Mouse (Mus musculus): ENCODE measurements at regions not wholly inside any gene's neighbourhood (a gene's known extent, or its start where the extent isn't known, plus 50 kb on each side); places are given as distances from the start of the nearest gene placed in this dataset.
A peak's percentile ranks its signal among the peaks of the same experiment; 100 is the strongest.

DNA sequence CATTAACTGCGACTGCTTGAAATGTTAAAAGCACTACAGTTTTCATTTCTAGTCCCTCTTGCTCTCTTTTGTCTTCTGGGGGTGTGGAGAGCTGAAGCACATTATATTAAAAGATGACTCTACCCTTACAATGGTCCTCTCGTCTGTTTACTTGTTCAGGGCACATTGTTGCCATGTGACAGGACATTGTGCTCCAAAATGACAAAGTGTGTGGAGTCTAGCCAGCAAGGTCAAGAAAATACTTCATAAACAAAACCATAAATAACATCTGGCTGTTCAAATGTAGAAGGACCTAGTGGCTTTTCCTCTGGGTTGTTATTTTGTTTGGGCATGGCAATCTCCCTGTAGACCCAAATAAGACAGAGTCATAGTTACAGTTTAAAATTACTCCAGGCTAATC is 95.1 kb upstream of the Prep start:
- intact Hi-C loops (cut with DNase I): no loop called here
- no peak for DNase-seq

DNA sequence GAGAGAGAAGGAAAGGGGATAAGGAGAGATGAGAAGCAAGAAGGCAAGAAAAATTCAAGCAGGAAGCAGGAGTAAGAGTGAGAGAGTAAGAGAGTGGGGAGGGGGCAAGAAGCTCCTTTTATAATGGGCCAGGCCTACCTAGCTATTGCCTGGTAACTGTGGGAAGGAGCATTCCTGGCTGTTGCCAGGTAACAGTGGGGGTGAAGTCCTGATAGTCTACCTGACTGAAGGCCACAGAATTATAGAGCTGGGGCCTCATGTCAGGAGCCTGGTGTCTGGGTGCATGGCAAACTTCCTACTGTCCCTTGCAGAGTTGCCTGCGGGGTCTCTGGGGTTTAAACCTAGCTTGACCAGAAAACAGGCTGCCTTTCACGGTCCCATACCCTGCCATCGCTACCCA is 107.0 kb upstream of the Prep start:
- intact Hi-C loops (cut with DNase I): no loop called here
- DNase-seq: no peak

DNA sequence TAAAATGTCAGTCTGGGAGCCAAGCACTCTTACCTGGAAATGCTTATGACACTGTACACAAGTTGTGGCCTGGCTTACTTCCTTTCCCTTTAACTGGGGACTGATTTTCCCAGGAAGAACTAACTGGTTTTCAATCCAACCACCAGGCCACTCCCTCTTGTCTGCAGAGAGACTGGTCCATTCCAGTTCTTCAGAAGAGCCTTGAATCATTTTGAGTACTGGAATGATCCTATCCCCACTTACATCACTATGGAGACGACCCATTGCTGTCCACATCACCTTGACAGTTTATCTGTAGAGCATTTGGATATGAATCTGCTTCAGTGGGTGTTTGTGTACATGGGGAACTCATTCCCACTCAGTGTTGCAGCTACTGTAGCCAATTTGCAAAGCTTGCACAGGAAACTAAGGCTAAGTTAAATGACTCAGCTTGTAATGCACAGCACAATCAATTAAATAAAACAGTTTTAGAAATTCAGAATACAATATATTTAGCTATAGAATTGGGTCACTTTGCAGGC is 121.7 kb upstream of the Prep start:
- intact Hi-C loops (cut with DNase I): no loop called here
- DNase-seq: no peak

DNA sequence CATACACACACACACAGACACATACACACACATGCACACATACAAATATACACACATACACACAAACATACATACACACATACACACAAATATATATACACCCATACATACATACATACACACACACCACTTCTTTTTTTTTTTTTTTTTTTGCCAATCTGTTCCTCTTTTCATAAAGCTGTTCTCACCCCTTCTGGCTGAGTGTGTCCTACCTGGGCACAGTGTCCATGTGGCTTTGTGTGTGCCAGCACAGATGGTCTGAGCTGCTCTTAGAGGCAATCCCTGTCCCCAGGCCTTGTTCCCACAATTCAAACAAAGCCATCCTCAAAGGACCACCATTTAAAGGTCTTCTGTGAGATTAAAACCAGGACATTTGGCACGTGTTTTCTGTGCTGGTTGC is 127.6 kb upstream of the Prep start:
- DNase-seq: no peak
- intact Hi-C loops (cut with DNase I): no loop called here

DNA sequence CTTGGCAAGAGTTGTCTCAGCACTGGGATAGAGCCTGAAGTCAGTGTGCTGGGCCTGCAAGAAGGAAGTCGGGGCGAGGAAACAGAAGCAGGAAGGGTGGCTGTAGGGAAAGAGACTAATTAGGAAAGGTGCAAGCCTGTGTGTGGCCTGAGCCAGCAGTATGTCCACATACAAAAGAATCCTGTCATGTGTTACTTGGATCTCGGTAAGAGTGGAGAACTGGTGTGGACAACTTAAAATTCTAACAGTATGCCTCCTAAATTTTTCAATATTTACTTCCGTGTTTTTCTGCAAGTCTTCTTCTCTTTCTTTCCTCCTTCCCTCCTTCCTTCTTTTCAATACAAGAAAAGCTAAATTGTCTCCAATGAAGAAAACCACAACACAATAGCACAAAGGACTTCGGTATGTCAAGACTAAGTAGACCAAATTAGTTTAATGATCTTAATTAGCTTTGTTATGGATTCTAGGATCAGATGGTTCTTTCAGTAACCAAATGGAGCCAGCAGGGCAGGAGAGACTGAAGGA is 130.0 kb upstream of the Prep start:
- no peak for DNase-seq
- intact Hi-C loops (cut with DNase I): no loop called here

DNA sequence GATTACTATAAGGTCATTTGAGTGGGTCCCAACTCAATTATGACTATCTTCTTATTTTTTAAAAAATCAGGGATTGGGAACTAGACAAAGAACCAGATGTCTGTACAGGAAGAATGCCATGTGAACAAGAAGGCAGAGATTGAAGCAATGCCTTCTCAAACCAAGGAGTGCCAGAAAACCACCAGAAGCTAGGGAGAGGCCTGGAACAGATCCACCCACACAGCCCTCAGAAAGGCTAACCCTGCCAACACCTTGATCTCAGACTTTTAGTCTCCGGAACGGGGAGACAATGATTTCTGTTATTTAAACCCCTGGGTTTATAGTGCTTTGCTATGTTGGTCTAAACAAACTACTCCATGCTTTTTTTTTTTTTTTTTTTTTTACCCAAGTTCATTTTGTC is 136.2 kb upstream of the Prep start:
- intact Hi-C loops (cut with DNase I): no loop called here
- no peak for DNase-seq

DNA sequence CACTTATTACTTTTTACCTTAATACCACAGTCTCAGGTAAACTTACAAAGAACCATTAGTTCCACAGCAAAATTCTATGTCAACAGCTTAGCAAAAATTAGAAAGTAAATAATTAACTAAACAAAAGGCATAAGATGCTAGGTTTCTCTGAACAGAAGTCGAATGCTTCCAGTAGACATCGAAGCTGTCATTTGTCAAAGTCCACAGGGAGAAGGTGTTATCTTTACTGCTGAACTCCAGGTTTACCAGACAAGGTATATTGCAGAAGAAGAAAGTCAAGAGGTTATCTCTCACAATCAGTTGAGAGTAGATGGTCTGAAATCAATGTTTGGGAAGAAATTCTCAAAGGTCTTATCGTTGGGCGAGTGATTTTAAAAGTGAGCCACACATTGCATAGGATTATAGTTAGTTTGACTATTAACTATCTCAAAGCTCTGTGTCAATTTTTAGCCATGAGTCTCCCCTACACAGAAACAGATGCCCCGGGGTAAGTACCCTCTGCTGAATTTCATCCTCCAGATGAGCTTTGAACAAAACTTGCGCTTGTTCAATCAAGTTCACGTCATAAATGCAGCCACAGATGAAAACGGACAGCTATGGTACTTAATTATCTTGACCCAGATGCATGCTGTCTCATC is 153.1 kb upstream of the Prep start:
- intact Hi-C loops (cut with DNase I): no loop called here
- no peak for DNase-seq

DNA sequence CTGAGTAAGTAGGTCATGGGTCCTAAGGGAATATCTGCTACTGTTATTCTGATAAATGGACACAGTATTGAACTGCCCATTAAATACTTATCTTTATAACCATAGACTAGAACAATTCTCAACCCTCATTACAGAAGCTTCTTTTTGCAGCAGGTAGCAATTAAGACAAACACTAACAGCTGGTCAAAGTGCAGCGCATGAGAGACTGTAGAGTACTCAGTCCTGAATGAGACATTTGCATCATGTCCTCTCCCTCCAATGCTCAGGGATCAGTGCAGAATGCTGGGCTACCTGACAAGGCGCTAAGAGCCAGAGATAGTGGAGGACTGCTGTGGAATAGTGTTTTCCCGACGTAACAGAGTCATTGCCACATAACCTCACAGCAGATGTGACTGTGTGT is 162.5 kb upstream of the Prep start:
- no peak for DNase-seq
- intact Hi-C loops (cut with DNase I): no loop called here

DNA sequence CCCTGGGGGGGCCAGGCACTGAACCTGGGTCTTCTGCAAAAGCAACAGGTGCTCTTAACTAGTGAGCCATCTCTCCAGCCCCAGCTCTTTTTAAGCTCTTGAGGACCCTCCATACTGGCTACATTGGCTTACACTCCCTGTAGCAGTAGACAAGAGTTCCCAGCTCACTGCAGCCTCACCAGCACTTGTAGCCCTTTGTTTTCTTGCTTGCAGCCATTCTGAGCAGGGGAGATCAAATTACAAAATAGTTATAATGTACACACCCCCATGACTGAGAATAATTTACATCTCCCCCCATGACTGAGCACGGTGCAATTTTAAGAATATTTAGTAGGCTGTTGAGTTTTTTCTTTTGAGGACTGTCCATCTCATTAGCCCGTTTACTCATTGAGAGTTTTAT is 165.8 kb upstream of the Prep start:
- no peak for DNase-seq

DNA sequence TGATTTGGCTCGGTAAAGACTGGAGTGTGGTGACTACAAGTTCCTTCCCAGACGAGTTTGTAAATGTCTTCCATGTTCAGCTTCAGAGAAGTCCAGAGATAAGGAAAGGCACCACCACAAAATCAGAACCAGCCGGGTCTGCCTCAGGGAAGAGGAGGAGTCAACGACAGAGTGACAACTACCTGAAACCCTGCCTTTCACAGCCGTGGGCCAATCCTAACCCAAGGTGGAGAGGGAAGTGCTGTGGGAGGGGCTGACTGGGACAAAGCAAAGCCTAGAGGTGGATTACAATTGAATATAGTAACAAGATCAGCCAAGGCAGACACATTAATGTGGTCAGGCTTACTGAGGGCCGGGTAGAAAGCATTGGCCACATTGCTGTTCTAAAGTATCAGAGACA is 174.9 kb upstream of the Prep start:
- DNase-seq: no peak
- intact Hi-C loops (cut with DNase I): no loop called here

More for the DNA sequence above, 165.8 kb upstream of the Prep start:
- intact Hi-C loops (cut with DNase I): no loop called here

DNA sequence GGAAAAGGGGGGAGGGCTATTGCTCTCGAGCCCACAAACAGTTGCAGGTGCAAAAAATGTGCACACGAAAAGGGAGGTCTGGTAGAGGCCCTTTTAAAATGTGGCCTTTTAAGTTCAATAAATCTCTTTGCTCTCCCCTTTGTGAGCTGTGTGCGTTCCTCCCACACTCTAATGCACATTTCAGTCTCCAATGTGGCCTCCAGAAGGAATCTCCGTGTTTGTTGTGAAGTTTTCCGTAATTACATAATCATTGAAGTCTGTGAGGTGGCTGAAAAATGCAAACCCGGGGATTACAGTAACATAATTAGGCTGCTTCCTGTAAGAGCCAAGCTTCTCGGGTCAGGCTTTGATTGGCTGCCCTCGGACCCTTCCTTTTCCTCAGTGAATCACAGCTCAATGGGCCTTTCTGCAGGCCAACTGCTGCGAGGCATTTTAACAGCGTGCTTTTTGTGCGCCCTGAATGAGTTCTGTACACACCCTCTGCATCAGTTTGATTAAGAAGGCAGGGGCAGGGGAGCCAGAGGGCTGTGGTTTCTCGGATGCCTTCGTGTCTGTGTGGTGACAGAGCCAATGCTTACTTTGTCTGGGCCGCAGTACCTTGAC is 179.8 kb upstream of the Prep start:
- DNase-seq: no peak
- intact Hi-C loops (cut with DNase I): loop anchor here (10.0 kb wide), 1 partner anchor 108 kb away; no protein-coding TSS in a partner anchor

DNA sequence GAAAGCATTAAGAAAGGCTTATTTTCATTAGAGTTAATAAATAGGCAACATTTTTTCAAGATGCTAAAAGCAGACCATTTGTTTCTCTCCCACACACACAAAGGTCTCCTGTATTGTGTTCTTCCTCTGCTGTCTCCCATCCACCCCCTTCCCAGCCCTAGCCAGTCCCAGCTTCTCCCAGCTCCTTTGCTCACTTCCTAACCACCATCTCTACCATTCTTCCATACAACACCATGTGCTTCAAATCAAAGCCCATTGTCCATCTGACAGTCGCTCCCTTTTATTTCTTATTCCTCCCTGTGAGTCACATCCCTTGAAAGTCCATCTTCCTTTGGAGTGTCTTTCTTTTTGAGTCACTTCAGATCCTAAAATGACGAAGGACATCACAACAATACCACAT is 185.0 kb upstream of the Prep start:
- intact Hi-C loops (cut with DNase I): loop anchor here (5.0 to 10.0 kb wide), 2 partner anchors 113 to 380 kb away; no protein-coding TSS in a partner anchor
- no peak for DNase-seq

DNA sequence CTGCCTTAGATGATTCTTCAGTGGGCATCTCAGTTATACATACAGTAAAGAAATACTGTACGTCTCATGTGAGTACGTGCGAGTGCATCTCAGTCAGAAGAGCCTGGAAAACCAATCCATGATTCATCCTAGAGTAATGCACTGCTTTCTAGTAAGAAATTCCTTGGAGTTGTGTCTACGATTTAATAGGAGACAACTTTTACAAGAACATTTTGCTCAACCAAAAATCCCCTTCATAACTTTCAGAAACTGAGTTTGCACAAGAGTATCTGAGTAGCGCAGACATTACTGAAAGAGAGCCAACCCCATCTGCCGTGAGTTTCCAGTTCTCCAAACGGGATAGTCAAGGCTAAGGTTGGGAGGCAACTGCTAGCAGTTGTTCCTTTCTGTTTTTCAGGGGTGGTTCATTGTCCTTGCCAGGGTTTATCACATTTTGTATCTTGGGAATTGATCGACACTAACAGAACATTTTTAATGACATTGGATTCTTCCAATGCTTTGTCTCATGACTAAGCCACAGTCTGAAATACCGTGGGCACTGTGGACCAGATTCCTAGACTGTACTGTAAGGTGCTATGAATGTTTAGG is 189.8 kb upstream of the Prep start:
- no peak for DNase-seq
- intact Hi-C loops (cut with DNase I): no loop called here

DNA sequence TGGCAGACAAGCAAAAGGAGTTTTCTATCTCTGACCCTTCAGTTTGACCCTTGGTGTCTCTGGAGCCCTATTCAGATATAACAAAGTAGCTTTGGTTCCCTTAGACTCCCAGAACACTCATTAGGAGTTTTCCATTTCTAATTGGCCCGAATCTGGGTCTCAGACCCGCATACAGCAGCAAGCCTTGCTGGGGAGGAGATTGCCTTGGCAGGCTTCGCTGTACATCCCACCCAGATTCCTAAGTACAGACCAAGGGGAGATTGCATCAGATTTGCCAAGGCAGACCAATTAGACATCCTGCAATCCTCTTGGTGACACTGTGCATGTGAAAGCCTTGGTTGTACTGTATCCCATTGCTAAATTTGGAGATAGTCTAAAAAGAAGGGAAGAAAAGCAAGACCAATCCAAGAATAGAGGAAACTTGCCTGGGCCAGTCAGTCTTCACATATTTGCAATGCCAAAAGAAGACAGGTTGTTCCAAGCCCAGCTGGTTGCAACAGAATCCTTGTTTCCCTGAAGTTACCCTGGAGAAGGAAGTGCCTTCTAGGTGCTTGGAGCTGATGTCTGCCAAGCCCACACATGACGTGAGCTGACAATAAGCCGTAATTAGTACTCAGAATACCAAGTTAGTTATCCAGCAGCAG is 193.2 kb upstream of the Prep start:
- DNase-seq: no peak
- intact Hi-C loops (cut with DNase I): no loop called here

DNA sequence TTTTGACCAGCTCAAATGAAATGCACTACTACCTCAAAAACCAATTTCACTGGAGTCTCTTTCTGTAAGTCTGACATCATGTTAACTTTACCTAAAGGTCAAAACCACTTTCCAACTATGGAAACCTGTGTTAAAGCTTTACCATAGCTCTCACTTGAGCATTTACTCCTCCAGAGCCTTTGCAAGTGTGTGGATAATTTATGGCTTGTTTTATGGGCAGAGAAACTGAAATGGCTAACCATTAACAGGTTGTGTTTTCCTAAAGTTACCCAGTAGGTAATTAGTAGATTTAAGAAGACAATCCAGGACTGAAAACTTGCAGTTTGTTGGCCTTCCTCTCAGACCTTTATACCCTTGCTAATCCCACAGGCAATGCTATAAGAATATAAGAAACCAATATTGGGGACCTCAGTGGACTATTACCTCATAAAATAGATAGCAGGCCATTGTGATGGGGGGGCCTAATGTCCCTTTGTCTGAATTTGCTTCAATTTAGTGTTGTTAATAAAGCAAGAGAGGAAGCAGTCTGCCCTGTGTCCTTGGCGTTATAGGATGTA is 202.7 kb upstream of the Prep start:
- no peak for DNase-seq
- intact Hi-C loops (cut with DNase I): loop anchor here (10.0 kb wide), 1 partner anchor 129 kb away; no protein-coding TSS in a partner anchor

DNA sequence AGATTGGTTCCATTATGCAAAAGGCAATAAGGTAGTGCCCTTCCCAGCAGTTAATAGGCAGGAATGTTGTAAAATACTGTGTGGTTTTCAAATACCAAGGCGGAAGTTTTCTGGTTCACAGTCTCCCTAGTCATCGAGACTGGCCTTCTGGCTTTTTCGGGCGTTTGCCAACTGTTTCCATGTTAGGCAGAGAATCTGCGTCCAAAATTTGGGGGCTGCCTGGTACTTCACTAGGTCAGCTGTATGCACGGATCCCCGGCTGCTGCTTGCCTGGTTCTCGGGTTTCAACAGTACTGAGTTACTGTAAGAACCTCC is 204.7 kb upstream of the Prep start:
- intact Hi-C loops (cut with DNase I): loop anchor here (10.0 kb wide), 1 partner anchor 128 kb away; no protein-coding TSS in a partner anchor
- DNase-seq: no peak

DNA sequence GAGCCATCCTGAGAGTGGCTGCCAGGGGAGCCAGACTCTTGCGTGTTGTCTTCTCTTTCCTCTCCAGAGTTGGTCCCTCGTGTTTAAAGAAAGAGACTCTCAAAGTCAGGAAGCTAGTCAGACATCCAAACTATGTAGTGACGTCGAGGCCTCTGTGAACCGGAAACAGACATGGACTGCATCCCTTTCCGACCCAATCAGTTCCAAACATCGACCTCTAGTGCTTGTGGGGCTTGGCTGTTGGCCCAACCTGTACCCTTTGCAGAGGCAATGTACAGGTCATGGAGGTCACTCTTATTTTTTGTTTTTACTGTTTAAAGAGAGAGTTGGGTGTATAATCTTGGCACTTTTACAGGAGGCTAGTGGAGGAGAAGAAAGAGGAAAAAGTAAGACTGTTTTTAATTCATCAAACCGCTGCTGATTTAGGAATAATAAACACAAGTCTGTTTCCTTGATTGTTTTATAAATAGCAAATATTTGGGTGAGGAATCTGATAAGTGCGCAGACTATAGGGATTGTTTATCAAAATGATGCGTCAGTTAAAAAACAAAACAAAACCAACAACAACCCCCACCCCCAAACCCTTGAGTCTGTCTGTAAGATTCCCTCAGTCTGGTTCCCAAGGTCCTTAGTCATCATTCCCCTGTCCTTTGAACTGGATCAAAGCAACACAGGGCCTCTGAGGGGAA is 205.2 kb upstream of the Prep start:
- intact Hi-C loops (cut with DNase I): loop anchor here (10.0 kb wide), 1 partner anchor 127 kb away; no protein-coding TSS in a partner anchor
- peak in 1 of 2 experiments; percentile 5 for DNase-seq

DNA sequence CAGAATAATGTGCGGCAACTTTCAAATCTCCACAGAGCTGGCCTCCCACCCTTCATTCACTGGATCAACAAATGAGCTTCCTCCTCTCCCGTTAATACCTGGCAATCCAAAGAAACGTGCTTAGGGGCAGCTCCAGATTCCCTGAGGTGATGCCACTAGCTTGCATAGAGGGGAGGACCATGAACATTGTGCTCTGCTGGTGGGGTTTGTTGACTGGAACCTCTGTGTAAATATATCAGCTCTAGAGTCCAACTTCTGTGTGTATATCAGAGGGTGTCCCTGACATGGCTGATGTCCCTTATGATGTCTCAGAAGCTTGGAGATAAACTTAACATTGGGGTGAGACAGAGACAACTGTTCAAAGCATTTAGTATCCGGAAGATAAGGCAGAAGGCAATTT is 209.6 kb upstream of the Prep start:
- no peak for DNase-seq
- intact Hi-C loops (cut with DNase I): no loop called here

DNA sequence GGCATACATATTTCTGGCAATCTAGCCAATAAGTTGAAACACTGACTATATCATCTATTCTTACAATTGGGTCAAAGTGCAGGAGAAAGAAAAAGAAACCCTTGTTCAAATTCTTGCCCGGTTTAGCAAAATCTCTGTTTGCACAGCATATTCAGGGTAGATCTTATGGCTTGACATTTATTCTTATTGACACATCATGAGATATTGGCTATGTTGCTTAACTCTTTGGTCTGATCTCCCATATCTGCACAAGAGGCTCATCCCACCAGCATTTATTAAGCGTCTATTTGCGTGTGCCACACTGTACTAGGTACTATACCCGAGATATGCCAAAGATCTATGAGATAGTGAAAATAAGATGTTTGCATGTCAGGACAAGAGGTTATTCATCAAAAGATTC is 212.9 kb upstream of the Prep start:
- intact Hi-C loops (cut with DNase I): no loop called here
- no peak for DNase-seq

DNA sequence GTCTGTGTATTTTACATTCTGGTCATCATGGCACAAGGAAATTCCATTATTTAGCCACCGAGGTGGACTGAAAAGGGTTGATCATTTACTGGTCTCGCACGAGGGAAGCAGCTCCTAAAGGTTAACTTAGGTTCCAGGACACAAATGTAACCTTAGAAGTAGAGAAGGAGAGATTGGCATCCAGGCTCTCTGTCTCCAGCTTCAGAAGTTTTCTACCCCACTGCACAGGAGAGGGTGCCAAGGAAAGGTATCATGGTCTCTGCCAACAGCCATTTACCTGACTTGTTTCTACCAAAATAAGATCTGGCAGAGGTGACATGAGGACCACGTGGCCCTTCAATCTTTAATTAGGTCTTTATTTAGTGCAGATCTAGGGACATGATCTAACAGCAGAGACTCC is 218.0 kb upstream of the Prep start:
- intact Hi-C loops (cut with DNase I): no loop called here
- no peak for DNase-seq

DNA sequence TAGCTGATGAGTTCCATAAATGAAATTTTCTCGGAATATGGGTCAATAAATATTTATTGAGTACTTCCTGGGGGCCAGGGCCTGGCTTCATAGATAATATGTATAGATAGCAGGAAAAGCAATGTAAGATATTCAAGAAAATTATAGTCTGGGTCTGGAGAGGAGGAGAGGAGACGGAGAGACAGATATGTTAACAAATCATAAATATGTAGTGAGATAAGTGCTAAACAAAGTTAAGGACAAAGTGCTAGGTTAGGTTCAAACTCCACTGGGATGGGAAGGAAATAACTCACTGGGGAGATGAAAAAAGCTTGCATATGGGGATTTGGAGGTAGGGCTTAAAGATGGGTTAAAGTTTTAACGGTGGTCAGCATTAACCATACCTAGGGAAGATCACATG is 220.2 kb upstream of the Prep start:
- intact Hi-C loops (cut with DNase I): no loop called here
- no peak for DNase-seq

Data from heart, postnatal 36 days (tissue).